Mouse (Mus musculus): ENCODE results near the gene Nsun7.

DNA sequence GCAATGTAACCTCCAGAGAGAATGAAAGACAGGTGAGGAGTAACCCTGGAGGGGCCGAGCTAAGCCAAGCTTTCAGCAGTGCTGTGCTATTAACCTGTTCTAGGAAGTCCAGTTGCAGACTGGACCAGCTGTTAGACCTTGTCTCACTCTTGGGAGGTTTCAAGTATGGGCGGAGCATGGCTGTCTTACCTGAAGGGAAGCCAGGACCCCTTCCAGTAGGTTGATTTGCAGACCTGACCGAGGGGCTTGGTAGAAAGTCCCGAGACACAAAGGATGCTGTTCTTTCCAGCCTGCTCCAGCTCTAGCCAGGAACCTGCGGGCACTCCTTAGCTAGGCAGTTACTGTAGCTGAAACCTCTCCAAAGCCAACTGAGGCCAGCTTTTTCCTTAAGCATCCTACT is 36.4 kb downstream of the Nsun7 start:
- TF ChIP-seq CTCF (IDR thresholded peaks at IDR 0.05; ENCODE audit: low read depth) (no peak), EP300 (IDR thresholded peaks at IDR 0.05; ENCODE audit: low read depth) (no peak)

Measured in liver, embryonic 14.5 days (tissue).